Mouse (Mus musculus) G1E (cell line): ENCODE measurements at regions not wholly inside any gene's neighbourhood (a gene's known extent, or its start where the extent isn't known, plus 50 kb on each side); places are given as distances from the start of the nearest gene placed in this dataset.

Experiments
- CTCF ChIP-seq: IDR thresholded peaks from 2 replicates; pipeline ENCODE4 v1.5.1; 2012; ENCODE audit warnings: low read depth, low read length, inconsistent platforms, mixed read lengths
- GATA1 ChIP-seq: IDR thresholded peaks from 2 replicates; pipeline ENCODE4 v1.6.1; 2012; ENCODE audit warnings: borderline replicate concordance, low read length, inconsistent platforms, mixed read lengths
- GATA2 ChIP-seq: IDR thresholded peaks from 2 replicates; pipeline ENCODE4 v1.6.1; 2012; ENCODE audit warnings: low read depth, low read length, inconsistent platforms, borderline replicate concordance
- TAL1 ChIP-seq: conservative IDR thresholded peaks from 2 replicates; pipeline ENCODE4 v1.6.1; 2012; ENCODE audit warnings: low read depth, low read length, inconsistent platforms, mixed read lengths

- TF ChIP-seq GATA1 (no peak), GATA2 (no peak), CTCF (no peak), TAL1 (no peak)
Observed at GRCm38 (mm10) chrX:13348415-13348814, 67.6 kb downstream of the Ddx3x start.
